Mouse (Mus musculus) embryonic facial prominence, embryonic 13.5 days (tissue): ENCODE measurements at regions not wholly inside any gene's neighbourhood (a gene's known extent, or its start where the extent isn't known, plus 50 kb on each side); places are given as distances from the start of the nearest gene placed in this dataset.
A peak's percentile ranks its signal among the peaks of the same experiment; 100 is the strongest.

Experiments used
- ATAC-seq: fragments of 200-750 bp; cut with Nextera tagmentation; 2 replicates; pipeline ENCODE4 v1.8.0; 2017; ENCODE audit warnings: low read depth; ENCODE audit not compliant: insufficient number of reproducible peaks, insufficient read depth, low FRiP score, low TSS enrichment
- H3K27ac ChIP-seq: fragments of 300-500 bp; sonication (generic); 2 replicates; pipeline ENCODE4 v1.5.1; 2015; ENCODE audit warnings: moderate library complexity, mild to moderate bottlenecking, inconsistent platforms
- H3K27me3 ChIP-seq: fragments of 300-500 bp; sonication (generic); 2 replicates; pipeline ENCODE4 v1.6.1; 2015; ENCODE audit warnings: mild to moderate bottlenecking, inconsistent platforms
- H3K36me3 ChIP-seq: fragments of 300-500 bp; sonication (generic); 2 replicates; pipeline ENCODE4 v1.6.1; 2015; ENCODE audit warnings: mild to moderate bottlenecking, inconsistent platforms
- H3K4me1 ChIP-seq: fragments of 300-500 bp; sonication (generic); 2 replicates; pipeline ENCODE4 v1.6.1; 2015; ENCODE audit warnings: inconsistent platforms
- H3K4me2 ChIP-seq: fragments of 300-500 bp; sonication (generic); 2 replicates; pipeline ENCODE4 v1.6.1; 2015; ENCODE audit warnings: moderate library complexity, mild to moderate bottlenecking, inconsistent platforms
- H3K4me3 ChIP-seq: fragments of 300-500 bp; sonication (generic); 2 replicates; pipeline ENCODE4 v1.5.1; 2015; ENCODE audit warnings: mild to moderate bottlenecking, inconsistent platforms
- H3K9ac ChIP-seq: fragments of 300-500 bp; sonication (generic); 2 replicates; pipeline ENCODE4 v1.6.1; 2015; ENCODE audit warnings: mild to moderate bottlenecking, inconsistent platforms
- H3K9me3 ChIP-seq: fragments of 300-500 bp; sonication (generic); 2 replicates; pipeline ENCODE4 v1.6.1; 2016; ENCODE audit warnings: inconsistent platforms
- WGBS: fragments of 180-500 bp; shearing (Covaris S2); methylation state at CpG from one replicate; pipeline ENCODE4 v1.1.7; 2015; ENCODE audit warnings: mixed read lengths; 5-methylcytosine and 5-hydroxymethylcytosine counted together

DNA sequence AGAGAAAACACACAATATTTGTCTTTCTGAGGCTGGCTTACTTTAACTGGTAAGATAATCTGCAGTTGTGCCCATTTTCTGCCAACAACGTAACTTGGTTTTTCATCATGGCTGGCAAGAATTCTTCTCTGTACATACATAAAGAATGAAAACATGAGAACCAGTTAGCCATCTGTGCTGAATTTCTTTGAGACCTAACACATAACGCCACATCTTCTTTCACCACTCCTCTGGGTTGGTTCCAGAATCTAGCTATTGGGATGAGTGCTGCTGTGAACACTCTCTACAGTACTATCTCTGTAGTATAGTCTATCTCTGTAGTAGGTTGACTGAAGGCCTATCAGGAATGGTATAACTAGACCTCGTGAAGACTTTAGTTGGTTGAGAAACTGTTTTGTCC is 132.1 kb downstream of the 1700020N01Rik start:
- Histone ChIP-seq H3K27ac (no peak overlapping the region), H3K4me3 (no peak overlapping the region), H3K4me2 (no peak overlapping the region), H3K4me1 (no peaks in the 10 kb centered on the region), H3K9ac (no peak overlapping the region), H3K36me3 (no peaks in the 10 kb centered on the region), H3K27me3 (no peaks in the 10 kb centered on the region), H3K9me3 (no peaks in the 10 kb centered on the region)
- WGBS: 89% methylated on average over 3 of the region's 3 CpGs
- ATAC-seq: no peak

DNA sequence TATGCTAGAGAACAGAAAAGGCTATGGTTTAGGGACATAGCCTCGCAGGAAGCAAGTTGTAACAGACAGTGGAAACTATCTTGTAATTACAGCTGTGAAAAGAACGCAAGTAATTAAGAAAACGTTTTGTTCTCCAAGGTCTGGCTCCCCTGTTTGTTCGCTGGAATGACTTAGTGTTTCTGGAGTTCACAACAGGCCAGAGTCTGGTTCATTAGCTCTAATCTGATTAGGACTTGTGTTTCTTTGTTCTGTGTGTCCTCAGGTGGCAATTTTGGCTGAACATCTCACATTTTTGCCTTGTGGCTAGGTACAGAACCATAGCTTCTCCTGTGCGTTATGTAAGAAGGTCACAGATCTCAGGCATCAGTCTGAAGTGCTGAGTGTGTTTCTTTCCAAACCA is 141.7 kb upstream of the Sgk1 start:
- Histone ChIP-seq H3K4me2 (no peak overlapping the region), H3K27ac (0 out of 2 replicates have a peak overlapping the region, but pooled peaks have one; percentile 0), H3K9me3 (no peaks in the 10 kb centered on the region), H3K9ac (no peak overlapping the region), H3K36me3 (no peaks in the 10 kb centered on the region), H3K4me1 (peaks cover 9% of the 10 kb centered on the region), H3K4me3 (no peak overlapping the region), H3K27me3 (no peaks in the 10 kb centered on the region)
- 15% methylated on average over 5 of the region's 5 CpGs for WGBS
- no peak for ATAC-seq

- Histone ChIP-seq H3K4me2 (no peak overlapping the region), H3K27ac (no peak overlapping the region), H3K27me3 (no peaks in the 10 kb centered on the region), H3K36me3 (no peaks in the 10 kb centered on the region), H3K9ac (no peak overlapping the region), H3K9me3 (no peaks in the 10 kb centered on the region), H3K4me3 (no peak overlapping the region), H3K4me1 (peaks cover 12% of the 10 kb centered on the region)
- 41% methylated on average over 8 of the region's 8 CpGs for WGBS
- ATAC-seq: no peak
Measured at GRCm38 (mm10) chr10:21741575-21741974, 140.4 kb upstream of the Sgk1 start.

DNA sequence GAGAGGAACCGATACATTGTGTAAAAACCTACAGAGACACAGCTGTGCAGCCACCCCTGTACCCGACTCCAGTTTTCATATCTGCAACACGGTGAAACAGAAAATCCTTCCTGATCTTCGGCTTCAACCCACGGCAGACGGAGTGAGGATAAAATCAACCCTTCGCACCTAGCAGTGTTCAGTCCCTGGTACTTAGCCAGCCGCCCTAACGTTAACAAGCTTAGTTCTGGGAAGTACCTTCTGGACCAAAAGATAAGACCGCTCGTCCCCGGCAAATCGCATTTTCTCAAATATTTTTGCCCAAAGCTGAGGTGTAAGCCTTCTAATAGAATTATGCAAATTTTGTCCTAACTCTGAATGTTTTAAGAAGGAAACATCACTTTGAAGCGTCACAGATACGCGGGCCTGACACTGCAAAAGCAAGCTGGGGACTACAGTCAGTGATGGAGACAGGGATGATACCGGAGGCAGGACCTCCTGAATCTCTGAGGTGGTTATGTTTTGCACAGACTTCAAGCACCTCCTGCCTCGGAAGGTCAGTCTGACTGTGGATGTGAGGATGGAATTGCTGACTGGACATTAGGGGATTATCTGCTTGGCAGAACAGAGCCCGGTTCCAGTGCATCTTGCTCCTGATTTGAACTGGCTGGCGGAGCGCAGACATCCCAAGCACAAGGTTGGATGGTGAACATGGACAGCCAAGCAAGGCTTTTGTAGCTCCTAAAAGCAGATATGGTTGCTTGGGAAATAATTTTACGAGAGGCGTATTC is 139.8 kb upstream of the Sgk1 start:
- 84% methylated on average over 23 of the region's 23 CpGs for WGBS
- H3K27me3 ChIP-seq: no peaks in the 10 kb centered on the region

DNA sequence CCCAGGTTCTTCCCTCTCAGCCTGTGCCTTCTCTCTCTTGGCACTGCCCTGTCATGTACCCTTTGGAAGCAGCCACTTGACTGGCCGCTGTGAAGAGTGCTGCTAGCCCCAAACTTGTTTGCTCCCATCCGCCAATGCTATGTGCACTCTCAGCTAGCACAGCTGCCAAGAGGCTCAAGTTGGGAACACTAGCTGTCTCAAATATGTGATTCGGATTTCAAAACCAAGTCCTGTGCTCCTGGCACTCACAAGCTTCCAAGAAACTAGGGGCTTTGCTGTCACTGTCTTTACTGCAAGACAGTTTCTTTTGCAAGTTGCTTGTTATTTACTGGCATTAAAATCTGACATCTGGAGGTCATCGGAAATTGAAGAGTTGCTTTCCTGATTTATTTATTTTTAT is 138.6 kb upstream of the Sgk1 start:
- H3K27ac ChIP-seq: no peak overlapping the region
- no peak overlapping the region for H3K4me3 ChIP-seq
- WGBS: 75% methylated on average over 4 of the region's 4 CpGs
- H3K4me1 ChIP-seq: peaks cover 19% of the 10 kb centered on the region
- no peaks in the 10 kb centered on the region for H3K9me3 ChIP-seq
- ATAC-seq: no peak
- H3K9ac ChIP-seq: no peak overlapping the region
- H3K4me2 ChIP-seq: no peak overlapping the region
- no peaks in the 10 kb centered on the region for H3K36me3 ChIP-seq
- no peaks in the 10 kb centered on the region for H3K27me3 ChIP-seq

More for the DNA sequence above, 139.8 kb upstream of the Sgk1 start:
- H3K9me3 ChIP-seq: no peaks in the 10 kb centered on the region
- no peak for ATAC-seq
- H3K4me3 ChIP-seq: no peak overlapping the region
- H3K4me1 ChIP-seq: peaks cover 18% of the 10 kb centered on the region
- no peaks in the 10 kb centered on the region for H3K36me3 ChIP-seq
- no peak overlapping the region for H3K4me2 ChIP-seq
- no peak overlapping the region for H3K9ac ChIP-seq
- no peak overlapping the region for H3K27ac ChIP-seq

DNA sequence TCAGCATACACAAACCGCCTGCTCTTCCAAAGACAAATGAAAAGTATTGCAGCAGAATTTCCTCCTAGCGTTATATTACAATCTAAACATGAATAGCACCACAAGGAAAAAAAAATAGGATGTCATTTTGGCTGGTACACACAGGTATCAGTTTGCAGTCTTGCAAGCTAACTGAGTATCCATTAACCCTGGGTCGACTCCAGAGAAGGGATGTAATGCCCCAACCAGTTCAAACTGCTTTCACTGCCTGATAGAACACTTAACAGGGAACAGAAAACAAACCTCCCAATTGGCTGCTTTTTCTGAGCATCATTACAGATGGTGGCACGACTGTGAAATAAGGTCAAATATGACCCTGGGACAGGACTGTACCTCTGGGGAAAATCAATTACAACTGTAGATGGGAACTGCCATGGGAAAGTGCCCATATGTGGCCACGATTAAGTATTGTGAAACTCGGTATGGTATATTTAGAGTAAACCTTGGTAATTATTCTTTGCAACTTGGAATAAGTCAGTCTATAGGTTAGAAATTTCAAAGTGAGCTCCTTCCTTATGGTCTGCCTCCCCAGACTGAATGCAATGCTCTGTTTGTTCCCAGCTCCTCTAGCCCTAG is 137.5 kb upstream of the Sgk1 start:
- ATAC-seq: no peak
- Histone ChIP-seq H3K4me1 (peaks cover 19% of the 10 kb centered on the region), H3K4me3 (no peak overlapping the region), H3K4me2 (no peak overlapping the region), H3K9ac (no peak overlapping the region), H3K9me3 (no peaks in the 10 kb centered on the region), H3K27me3 (no peaks in the 10 kb centered on the region), H3K36me3 (no peaks in the 10 kb centered on the region), H3K27ac (no peak overlapping the region)
- 39% methylated on average over 6 of the region's 6 CpGs for WGBS

- H3K27me3 ChIP-seq: no peaks in the 10 kb centered on the region
- peaks cover 19% of the 10 kb centered on the region for H3K4me1 ChIP-seq
- ATAC-seq: no peak
- H3K4me3 ChIP-seq: no peak overlapping the region
- WGBS: 29% methylated on average over 4 of the region's 4 CpGs
- no peaks in the 10 kb centered on the region for H3K9me3 ChIP-seq
- no peak overlapping the region for H3K27ac ChIP-seq
- no peak overlapping the region for H3K4me2 ChIP-seq
- no peak overlapping the region for H3K9ac ChIP-seq
- no peaks in the 10 kb centered on the region for H3K36me3 ChIP-seq
Measured at GRCm38 (mm10) chr10:21745940-21746487, 136.0 kb upstream of the Sgk1 start.

- 11% methylated on average over 9 of the region's 9 CpGs for WGBS
- Histone ChIP-seq H3K27ac (no peak overlapping the region), H3K4me3 (no peak overlapping the region)
Measured at GRCm38 (mm10) chr10:21746713-21747112, 135.3 kb upstream of the Sgk1 start.

DNA sequence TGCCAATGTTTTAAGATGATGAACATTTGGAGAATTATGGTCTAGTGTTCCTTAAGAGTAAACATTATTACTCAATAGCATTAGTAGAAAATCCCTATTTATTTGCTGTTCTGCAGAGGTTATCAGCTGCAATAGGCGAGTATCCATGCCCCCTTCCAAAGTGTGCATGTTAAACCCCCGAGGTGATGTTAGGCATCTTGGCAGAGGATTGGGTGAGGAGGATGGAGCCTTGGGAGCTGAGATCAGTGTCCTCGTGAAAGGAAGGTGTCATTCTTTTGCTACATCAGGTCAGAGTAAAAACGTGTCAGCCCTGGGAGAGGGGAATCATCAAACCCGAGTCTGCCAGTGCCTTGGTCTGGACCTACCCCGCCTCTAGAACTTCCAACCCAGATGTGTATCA is 130.7 kb upstream of the Sgk1 start:
- ATAC-seq: no peak
- H3K27ac ChIP-seq: no peak overlapping the region
- no peak overlapping the region for H3K9ac ChIP-seq
- H3K9me3 ChIP-seq: no peaks in the 10 kb centered on the region
- no peaks in the 10 kb centered on the region for H3K36me3 ChIP-seq
- no peak overlapping the region for H3K4me2 ChIP-seq
- H3K4me1 ChIP-seq: peaks cover 15% of the 10 kb centered on the region
- no peak overlapping the region for H3K4me3 ChIP-seq
- H3K27me3 ChIP-seq: no peaks in the 10 kb centered on the region
- 73% methylated on average over 6 of the region's 6 CpGs for WGBS

More at GRCm38 (mm10) chr10:21746713-21747112, 135.3 kb upstream of the Sgk1 start:
- peak overlapping the region; percentile 20; the same call in 1 of the 2 replicates for H3K4me2 ChIP-seq
- no peaks in the 10 kb centered on the region for H3K27me3 ChIP-seq
- ATAC-seq: no peak
- no peaks in the 10 kb centered on the region for H3K9me3 ChIP-seq
- no peak overlapping the region for H3K9ac ChIP-seq
- peaks cover 17% of the 10 kb centered on the region for H3K4me1 ChIP-seq
- no peaks in the 10 kb centered on the region for H3K36me3 ChIP-seq

- H3K4me1 ChIP-seq: peaks cover 7% of the 10 kb centered on the region
- H3K9me3 ChIP-seq: no peaks in the 10 kb centered on the region
- H3K36me3 ChIP-seq: no peaks in the 10 kb centered on the region
- no peak overlapping the region for H3K9ac ChIP-seq
- no peak overlapping the region for H3K27ac ChIP-seq
- no peak overlapping the region for H3K4me3 ChIP-seq
- no peak for ATAC-seq
- H3K4me2 ChIP-seq: no peak overlapping the region
- 37% methylated on average over 3 of the region's 3 CpGs for WGBS
- H3K27me3 ChIP-seq: no peaks in the 10 kb centered on the region
Measured at GRCm38 (mm10) chr10:21752392-21752791, 129.6 kb upstream of the Sgk1 start.

DNA sequence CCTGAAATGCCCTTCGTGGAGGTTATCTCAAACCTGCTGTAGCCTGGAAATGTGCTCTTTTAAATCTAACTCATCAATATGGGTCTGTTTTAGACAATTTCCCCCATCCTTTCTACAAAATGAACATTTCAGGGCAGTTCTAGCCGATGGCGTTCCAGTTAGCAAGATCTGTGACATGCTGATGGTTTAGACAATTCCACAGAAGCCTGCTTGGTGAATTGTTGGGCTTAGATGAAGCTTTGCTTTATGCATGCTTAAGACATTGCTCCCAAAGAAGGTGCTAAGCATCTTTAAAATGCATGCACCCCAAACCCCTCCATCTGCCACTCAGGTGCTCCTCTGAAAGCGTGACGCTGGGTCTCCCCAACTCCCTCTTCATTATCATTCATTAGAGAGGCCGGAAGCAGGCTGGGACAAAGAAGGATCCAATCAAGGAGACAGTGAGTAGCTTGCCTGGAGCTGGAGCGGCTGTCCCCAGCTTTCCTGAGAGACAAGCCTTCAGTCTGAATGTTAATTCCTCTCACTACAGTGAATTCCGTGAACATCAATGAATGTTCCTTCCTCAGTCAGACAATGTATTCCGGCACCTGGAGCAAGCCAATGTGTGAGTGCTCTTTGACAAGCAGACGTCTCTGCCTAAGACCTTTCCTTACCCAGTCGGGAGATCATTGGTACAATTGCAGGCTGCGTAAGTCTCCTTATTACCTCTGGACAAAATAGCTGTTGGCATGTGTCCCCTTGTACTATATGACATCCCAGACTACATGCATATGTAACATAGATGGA is 127.0 kb upstream of the Sgk1 start:
- Histone ChIP-seq H3K9me3 (no peaks in the 10 kb centered on the region), H3K4me1 (peaks cover 11% of the 10 kb centered on the region), H3K36me3 (no peaks in the 10 kb centered on the region), H3K4me2 (no peak overlapping the region), H3K27ac (no peak overlapping the region), H3K9ac (no peak overlapping the region), H3K4me3 (no peak overlapping the region), H3K27me3 (no peaks in the 10 kb centered on the region)
- ATAC-seq: no peak
- WGBS: 57% methylated on average over 12 of the region's 12 CpGs
